Mouse (Mus musculus): ENCODE results near the gene Prkag1.
"Not testable (repeated sequence)": the region's sequence is repeated elsewhere in the genome, so short reads cannot be mapped to it uniquely, and the experiment has no call there.

Gene Prkag1

DNA sequence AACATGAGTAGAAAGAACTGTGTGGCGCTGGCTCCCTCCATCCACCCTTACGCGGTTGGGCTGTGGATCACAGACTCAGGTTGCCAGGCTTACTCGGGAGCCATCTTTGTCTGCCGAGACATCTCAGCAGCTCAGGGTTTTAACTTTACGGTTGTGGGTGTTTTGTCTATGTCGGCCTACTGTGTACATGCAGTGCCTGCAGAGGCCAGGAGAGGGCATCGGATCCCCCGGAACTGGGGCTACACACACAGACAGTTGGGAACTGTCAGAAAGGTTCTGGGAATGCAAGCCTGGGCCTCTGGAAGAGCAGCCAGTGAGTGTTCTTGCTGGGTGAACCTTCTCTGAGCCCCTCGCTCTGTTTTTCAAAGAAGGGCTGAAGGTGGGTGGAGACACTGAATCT lies 9.9 kb downstream of the Prkag1 start:
- DNase-seq (ENCODE audit: low spot score): no peak

- no peak for DNase-seq (ENCODE audit: low spot score)
Measured at GRCm38 (mm10) chr15:98820937-98821336, 10.4 kb downstream of the Prkag1 start.

DNA sequence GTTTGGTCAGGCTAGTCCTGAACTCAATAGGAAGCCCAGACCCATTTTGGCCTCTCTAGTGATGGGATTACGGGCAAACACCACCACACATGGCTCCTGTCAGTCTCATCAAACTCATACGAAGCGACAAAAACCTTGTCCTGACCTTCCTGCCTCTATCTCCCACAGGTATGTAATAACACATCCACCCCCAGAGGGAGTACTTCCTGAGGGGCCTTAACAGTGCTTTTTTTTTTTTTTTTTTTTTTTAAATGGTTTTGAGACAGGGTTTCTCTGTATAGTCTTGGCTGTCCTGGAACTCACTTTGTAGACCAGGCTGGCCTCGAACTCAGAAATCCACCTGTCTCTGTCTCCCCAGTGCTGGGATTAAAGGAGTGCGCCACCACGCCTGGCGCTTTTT lies 13.2 kb downstream of the Prkag1 start:
- DNase-seq (ENCODE audit: low spot score): no peak

GRCm38 (mm10) chr15:98812741-98813424 lies 18.4 kb downstream of the Prkag1 start:
- DNase-seq (ENCODE audit: low spot score): peak; percentile 82

- not testable (repeated sequence) for DNase-seq (ENCODE audit: low spot score)
Measured at GRCm38 (mm10) chr15:98810212-98810611, 21.1 kb downstream of the Prkag1 start.

DNA sequence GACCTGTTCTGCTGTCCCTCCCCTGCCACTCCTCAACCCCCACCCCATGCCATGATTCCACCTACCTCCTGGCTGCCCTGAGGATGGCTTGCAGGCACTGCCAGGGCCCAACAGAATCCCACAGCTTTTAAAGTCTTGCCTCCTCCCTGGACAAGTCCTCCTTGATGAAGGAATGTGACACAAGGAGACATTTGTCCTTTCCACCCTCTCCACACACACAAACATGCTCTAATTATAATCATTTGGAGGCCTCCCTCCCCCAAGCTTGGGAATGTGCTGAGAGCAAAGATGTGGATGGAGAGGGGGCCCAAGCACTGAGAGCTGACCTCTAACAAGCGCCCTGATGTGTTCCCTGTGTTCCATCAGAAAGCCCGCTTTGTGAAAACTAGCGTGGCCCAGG lies 21.9 kb downstream of the Prkag1 start, which contains the start of gene Ddn:
Ddn (minus strand) TSS at position 101 of the 400 bp plus-strand sequence.
- no peak for DNase-seq (ENCODE audit: low spot score)

DNA sequence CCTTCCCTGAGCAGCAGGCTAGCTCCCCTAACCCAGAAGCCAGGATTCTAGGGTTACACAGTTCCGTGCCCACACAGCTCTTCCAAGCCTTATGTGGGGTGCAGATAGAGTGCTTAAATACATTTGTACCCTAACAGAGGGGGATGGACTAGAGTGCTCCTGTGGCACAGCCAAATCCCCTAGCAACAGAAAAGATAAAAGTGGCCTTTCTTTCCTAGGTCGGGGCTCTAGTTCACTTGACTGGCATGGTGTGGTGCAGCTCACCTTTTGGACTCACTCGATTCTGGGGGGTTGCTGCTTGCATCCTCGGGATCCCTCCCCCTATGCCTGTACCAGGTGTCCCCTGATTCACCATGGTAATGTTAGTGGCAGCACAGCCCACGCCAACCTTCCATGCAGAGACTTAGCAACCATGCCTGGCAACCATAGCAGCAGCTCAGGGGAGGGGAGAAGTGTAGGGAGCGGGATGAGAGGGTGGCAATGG lies 22.6 kb downstream of the Prkag1 start:
- DNase-seq (ENCODE audit: low spot score): peak; percentile 76

- no peak for DNase-seq (ENCODE audit: low spot score)
Measured at GRCm38 (mm10) chr15:98807895-98808650, 23.2 kb downstream of the Prkag1 start.

DNA sequence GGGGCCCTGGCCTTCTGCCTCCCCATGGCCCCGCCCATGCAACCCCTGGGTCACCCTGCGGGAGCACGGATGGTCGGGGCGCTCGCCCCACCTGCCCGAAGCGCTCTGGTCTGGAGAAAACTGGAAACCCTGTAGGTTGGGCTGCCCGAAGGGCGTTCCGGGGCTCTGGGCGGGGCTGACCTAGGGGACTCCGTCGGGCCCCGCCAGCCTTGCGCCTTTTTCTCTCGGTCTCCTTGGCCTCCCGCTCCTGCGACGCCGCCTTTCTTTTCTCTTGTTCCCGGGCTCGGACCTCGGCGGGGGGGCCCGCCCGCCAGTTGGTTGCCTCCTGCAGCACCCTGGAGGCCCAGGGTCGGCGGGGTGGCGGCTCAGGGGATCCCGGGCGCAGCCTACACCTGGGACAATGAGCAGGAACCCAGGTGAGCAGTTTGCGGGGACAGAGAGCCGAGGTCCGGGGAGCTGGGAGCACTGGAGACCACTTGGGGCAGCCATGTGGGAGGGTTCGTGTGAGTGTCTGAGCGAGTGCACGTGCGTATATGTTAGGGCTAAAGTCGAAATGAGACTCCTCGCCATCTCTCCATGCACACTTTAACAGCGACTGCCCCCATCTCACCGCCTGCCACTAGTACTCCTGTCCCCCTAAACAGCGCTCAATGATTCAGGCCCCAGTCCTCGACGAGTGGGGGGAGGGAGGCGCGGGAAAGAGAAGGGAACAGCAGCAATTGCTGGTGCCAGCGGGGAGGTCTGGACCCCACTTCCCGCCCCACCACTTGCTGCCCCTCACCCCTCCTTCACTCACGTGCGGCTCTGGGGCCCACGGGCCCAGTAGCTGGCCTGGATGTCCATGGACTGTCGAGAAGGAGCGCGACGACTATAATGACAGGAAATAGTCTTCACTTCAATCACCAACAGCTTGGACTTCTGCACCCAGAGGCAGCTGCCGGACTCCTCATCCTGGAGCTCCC lies 24.2 kb downstream of the Prkag1 start:
- no peak for DNase-seq (ENCODE audit: low spot score)

GRCm38 (mm10) chr15:98806071-98806808 lies 25.1 kb downstream of the Prkag1 start:
- no peak for DNase-seq (ENCODE audit: low spot score)

DNA sequence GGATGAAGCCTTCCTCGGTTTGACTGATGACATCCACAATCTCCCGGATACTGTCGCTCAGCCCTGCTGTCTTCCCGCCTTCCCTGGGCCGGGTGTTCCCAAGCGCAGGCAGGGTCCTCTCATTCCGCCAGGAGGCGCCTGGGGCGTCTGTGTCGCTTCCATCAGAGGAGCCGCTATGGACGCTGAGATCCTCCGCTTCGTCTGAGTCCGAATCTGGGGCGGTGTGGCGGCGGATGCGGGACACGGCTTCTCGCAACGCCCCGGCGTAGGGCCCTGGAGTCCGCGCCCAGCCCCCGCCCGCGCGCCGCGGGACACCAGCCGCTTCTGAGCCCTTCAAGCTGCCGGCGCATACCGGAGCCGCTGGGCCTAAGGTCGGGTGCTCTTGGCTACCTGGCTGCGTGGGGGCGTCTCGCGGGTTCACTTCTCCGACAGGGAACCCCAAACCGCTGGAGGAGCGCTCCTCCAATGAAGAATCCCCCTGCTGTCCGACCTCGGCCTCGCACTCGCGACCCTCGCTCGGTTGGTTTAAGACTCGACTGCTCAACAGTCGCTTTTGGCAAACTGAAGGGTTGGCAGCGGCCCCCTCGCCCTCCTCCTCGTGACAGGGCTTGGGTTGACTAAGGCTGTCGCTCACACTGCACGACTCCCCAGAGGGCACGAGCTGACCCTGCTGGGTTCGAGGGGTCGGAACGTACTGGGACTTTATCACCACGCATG lies 25.8 kb downstream of the Prkag1 start:
- DNase-seq (ENCODE audit: low spot score): no peak

- DNase-seq (ENCODE audit: low spot score): peak; percentile 53
Measured at GRCm38 (mm10) chr15:98804054-98804453, 27.3 kb downstream of the Prkag1 start.

GRCm38 (mm10) chr15:98802926-98803325 lies 28.4 kb downstream of the Prkag1 start:
- DNase-seq (ENCODE audit: low spot score): no peak

DNA sequence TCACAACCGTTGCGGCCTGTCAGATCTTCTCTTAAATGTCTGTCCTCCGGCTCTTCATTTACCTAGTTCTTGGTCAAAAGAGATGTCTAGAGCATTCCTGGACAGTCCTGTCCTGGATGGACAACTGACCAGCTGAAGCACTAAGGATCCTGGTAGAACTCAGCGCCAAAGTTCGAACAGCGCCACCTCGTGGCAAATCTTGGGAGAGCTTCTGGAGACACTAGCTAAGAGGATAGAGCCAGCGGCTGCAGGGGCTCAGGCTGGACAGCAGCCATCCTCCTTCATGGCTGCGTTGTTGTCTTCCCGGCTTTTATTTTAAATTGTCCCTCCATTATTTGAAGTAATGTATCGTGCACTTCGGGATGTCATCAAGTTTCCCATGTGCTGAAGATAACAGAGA lies 31.9 kb downstream of the Prkag1 start:
- DNase-seq (ENCODE audit: low spot score): peak; percentile 69

GRCm38 (mm10) chr15:98798903-98799302 lies 32.4 kb downstream of the Prkag1 start:
- DNase-seq (ENCODE audit: low spot score): no peak

DNA sequence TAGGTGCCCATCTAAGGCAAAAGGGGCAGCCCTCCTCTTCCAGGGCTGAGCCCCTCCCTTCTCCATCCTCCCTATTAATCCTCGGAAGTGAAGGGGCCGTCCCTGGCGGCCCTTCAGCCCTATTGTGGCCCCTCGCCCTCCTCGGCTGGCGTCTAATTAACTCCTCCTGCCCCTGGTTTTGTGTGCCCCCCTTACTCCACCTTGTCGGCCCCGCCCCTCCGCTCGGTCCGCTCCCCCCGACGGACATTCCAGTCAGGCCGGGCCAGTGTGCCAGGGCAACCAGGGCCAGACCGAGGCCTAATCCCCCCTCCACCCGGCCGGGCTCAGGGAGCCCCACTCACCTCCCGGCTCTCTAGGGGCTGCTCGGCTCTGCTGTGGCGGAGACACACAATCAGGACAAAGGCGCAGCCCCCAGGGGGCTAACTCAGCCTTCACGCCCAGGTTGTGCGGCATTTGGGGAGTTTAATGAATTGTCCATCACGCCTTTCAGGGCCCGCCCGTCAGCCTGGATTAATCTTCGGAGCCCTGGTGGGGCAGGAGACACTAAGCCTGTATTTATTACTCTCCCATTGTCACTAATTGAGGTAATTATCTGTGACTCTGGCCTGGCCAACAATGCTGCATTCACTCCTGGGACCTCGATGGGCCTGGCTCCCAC lies 33.4 kb downstream of the Prkag1 start:
- no peak for DNase-seq (ENCODE audit: low spot score)

- DNase-seq (ENCODE audit: low spot score): no peak
Measured at GRCm38 (mm10) chr15:98796803-98797595, 34.3 kb downstream of the Prkag1 start.

GRCm38 (mm10) chr15:98793141-98793698 lies 38.1 kb downstream of the Prkag1 start:
- no peak for DNase-seq (ENCODE audit: low spot score)

Data from layer of hippocampus, adult 9-10 months (tissue).